Mouse (Mus musculus) liver, embryonic 14.5 days (tissue): Measurements from ENCODE around the gene Rad51.

Experiments used
- CTCF ChIP-seq: IDR thresholded peaks from 2 replicates; pipeline ENCODE4 v1.5.1; 2016; ENCODE audit warnings: antibody characterized with exemption, low read depth, control low read depth
- EP300 ChIP-seq: IDR thresholded peaks from 2 replicates; pipeline ENCODE4 v1.6.1; 2016; ENCODE audit warnings: antibody characterized with exemption, low read depth

- TF ChIP-seq CTCF (no peak), EP300 (no peak)
These were observed 1.5 kb upstream of the Rad51 start for GRCm38 (mm10) chr2:119111060-119111459.
